Mouse (Mus musculus): ENCODE measurements around the gene Ttc4. TPM values are rescaled to one million over a fixed set of nuclear protein-coding genes. Genes with fewer than 3 reads are reported as not detected.

The Ttc4 gene
- polyA plus RNA-seq, 1 experiment from 2014 or later: 104 TPM

GRCm38 (mm10) chr4:106628650-106629360 lies 49.9 kb downstream of the Ttc4 start:
- no peaks in the 10 kb centered on the region for H3K9me3 ChIP-seq
- H3K9ac ChIP-seq: no peak overlapping the region
- no peaks in the 10 kb centered on the region for H3K36me3 ChIP-seq
- no peak overlapping the region for H3K27ac ChIP-seq
- peaks cover 38% of the 10 kb centered on the region for H3K4me1 ChIP-seq
- H3K4me2 ChIP-seq: no peak overlapping the region
- no peak overlapping the region for H3K4me3 ChIP-seq
- WGBS: 47% methylated on average over 9 of the region's 9 CpGs
- H3K27me3 ChIP-seq: peaks cover 25% of the 10 kb centered on the region
- ATAC-seq (ENCODE audit: insufficient number of reproducible peaks, insufficient read depth, low FRiP score, low TSS enrichment, low read depth): no peak

- WGBS: 61% methylated on average over 5 of the region's 5 CpGs
- Histone ChIP-seq H3K4me1 (peaks cover 28% of the 10 kb centered on the region), H3K27ac (no peak overlapping the region), H3K36me3 (no peaks in the 10 kb centered on the region), H3K9me3 (no peaks in the 10 kb centered on the region), H3K4me3 (no peak overlapping the region), H3K4me2 (no peak overlapping the region), H3K27me3 (peaks cover 35% of the 10 kb centered on the region), H3K9ac (no peak overlapping the region)
- no peak for ATAC-seq (ENCODE audit: insufficient number of reproducible peaks, insufficient read depth, low FRiP score, low TSS enrichment, low read depth)
Measured at GRCm38 (mm10) chr4:106627809-106628208, 50.9 kb downstream of the Ttc4 start.

GRCm38 (mm10) chr4:106624271-106624670 lies 54.5 kb downstream of the Ttc4 start:
- 92% methylated on average over 10 of the region's 10 CpGs for WGBS
- no peak for ATAC-seq (ENCODE audit: insufficient number of reproducible peaks, insufficient read depth, low FRiP score, low TSS enrichment, low read depth)
- peaks cover 55% of the 10 kb centered on the region for H3K27me3 ChIP-seq

GRCm38 (mm10) chr4:106622712-106623111 lies 56.0 kb downstream of the Ttc4 start:
- H3K9me3 ChIP-seq: no peaks in the 10 kb centered on the region
- H3K4me3 ChIP-seq: 0 out of 2 replicates have a peak overlapping the region, but pooled peaks have one; percentile 10
- H3K9ac ChIP-seq: 0 out of 2 replicates have a peak overlapping the region, but pooled peaks have one; percentile 6
- 35% methylated on average over 28 of the region's 28 CpGs for WGBS
- H3K27ac ChIP-seq: no peak overlapping the region
- peaks cover 59% of the 10 kb centered on the region for H3K27me3 ChIP-seq
- peak overlapping the region; percentile 36 for H3K4me2 ChIP-seq
- ATAC-seq (ENCODE audit: insufficient number of reproducible peaks, insufficient read depth, low FRiP score, low TSS enrichment, low read depth): no peak
- H3K4me1 ChIP-seq: 0 out of 2 replicates have a peak, but pooled peaks cover 7% of the 10 kb centered on the region
- H3K36me3 ChIP-seq: no peaks in the 10 kb centered on the region

More at GRCm38 (mm10) chr4:106624271-106624670, 54.5 kb downstream of the Ttc4 start:
- Histone ChIP-seq H3K36me3 (no peaks in the 10 kb centered on the region), H3K4me2 (no peak overlapping the region), H3K4me3 (no peak overlapping the region), H3K9ac (no peak overlapping the region), H3K4me1 (0 out of 2 replicates have a peak, but pooled peaks cover 7% of the 10 kb centered on the region), H3K27ac (no peak overlapping the region), H3K9me3 (no peaks in the 10 kb centered on the region)

GRCm38 (mm10) chr4:106622030-106622493 lies 56.7 kb downstream of the Ttc4 start, which contains the start of gene Ttc22:
Gene Ttc22, plus strand, starts transcription at chr4:106622432.
- H3K4me2 ChIP-seq: peak within 1 kb of the TSS; percentile 36
- peak within 1 kb of the TSS; percentile 10; the same call in 1 of the 2 replicates for H3K4me3 ChIP-seq
- 0 out of 2 replicates have a peak within 1 kb of the TSS, but pooled peaks have one; percentile 6 for H3K9ac ChIP-seq
- H3K27ac ChIP-seq: no peak within 1 kb of the TSS
- H3K36me3 ChIP-seq: no peaks in the 10 kb centered on the region
- no peaks in the 10 kb centered on the region for H3K9me3 ChIP-seq
- WGBS: 21% methylated on average over 16 of the region's 16 CpGs
- peaks cover 64% of the 10 kb centered on the region for H3K27me3 ChIP-seq
- no peak for ATAC-seq (ENCODE audit: insufficient number of reproducible peaks, insufficient read depth, low FRiP score, low TSS enrichment, low read depth)
- peaks cover 10% of the 10 kb centered on the region for H3K4me1 ChIP-seq

GRCm38 (mm10) chr4:106621428-106621827 lies 57.3 kb downstream of the Ttc4 start:
- Histone ChIP-seq H3K4me3 (no peak overlapping the region), H3K9ac (no peak overlapping the region), H3K9me3 (no peaks in the 10 kb centered on the region), H3K4me2 (no peak overlapping the region), H3K27ac (no peak overlapping the region), H3K4me1 (peaks cover 14% of the 10 kb centered on the region), H3K27me3 (peaks cover 64% of the 10 kb centered on the region), H3K36me3 (no peaks in the 10 kb centered on the region)
- 70% methylated on average over 3 of the region's 3 CpGs for WGBS
- no peak for ATAC-seq (ENCODE audit: insufficient number of reproducible peaks, insufficient read depth, low FRiP score, low TSS enrichment, low read depth)

- H3K36me3 ChIP-seq: no peaks in the 10 kb centered on the region
- H3K27ac ChIP-seq: no peak overlapping the region
- peaks cover 20% of the 10 kb centered on the region for H3K4me1 ChIP-seq
- no peak overlapping the region for H3K4me3 ChIP-seq
- H3K27me3 ChIP-seq: peaks cover 46% of the 10 kb centered on the region
- no peak overlapping the region for H3K4me2 ChIP-seq
- 80% methylated on average over 4 of the region's 4 CpGs for WGBS
- H3K9ac ChIP-seq: no peak overlapping the region
- no peaks in the 10 kb centered on the region for H3K9me3 ChIP-seq
- no peak for ATAC-seq (ENCODE audit: insufficient number of reproducible peaks, insufficient read depth, low FRiP score, low TSS enrichment, low read depth)
Measured at GRCm38 (mm10) chr4:106618898-106619297, 59.8 kb downstream of the Ttc4 start.

- Histone ChIP-seq H3K9ac (no peak within 1 kb of the TSS), H3K27me3 (peaks cover 28% of the 10 kb centered on the region), H3K9me3 (no peaks in the 10 kb centered on the region), H3K36me3 (no peaks in the 10 kb centered on the region), H3K4me1 (peaks cover 17% of the 10 kb centered on the region), H3K27ac (no peak within 1 kb of the TSS), H3K4me3 (no peak within 1 kb of the TSS), H3K4me2 (peak within 1 kb of the TSS; percentile 52)
- 1% methylated on average over 15 of the region's 19 CpGs for WGBS
- no peak for ATAC-seq (ENCODE audit: insufficient number of reproducible peaks, insufficient read depth, low FRiP score, low TSS enrichment, low read depth)
Measured at GRCm38 (mm10) chr4:106617056-106617455, 61.7 kb downstream of the Ttc4 start, which contains the start of gene Lexm. Gene Lexm, minus strand, starts transcription at chr4:106617241.

GRCm38 (mm10) chr4:106615637-106616036 lies 63.1 kb downstream of the Ttc4 start:
- no peaks in the 10 kb centered on the region for H3K36me3 ChIP-seq
- no peak overlapping the region for H3K27ac ChIP-seq
- no peaks in the 10 kb centered on the region for H3K9me3 ChIP-seq
- no peak overlapping the region for H3K4me2 ChIP-seq
- no peak for ATAC-seq (ENCODE audit: insufficient number of reproducible peaks, insufficient read depth, low FRiP score, low TSS enrichment, low read depth)
- WGBS: 73% methylated on average over 12 of the region's 12 CpGs
- H3K4me1 ChIP-seq: peaks cover 13% of the 10 kb centered on the region
- peaks cover 15% of the 10 kb centered on the region for H3K27me3 ChIP-seq
- no peak overlapping the region for H3K4me3 ChIP-seq
- no peak overlapping the region for H3K9ac ChIP-seq

- Histone ChIP-seq H3K9me3 (no peaks in the 10 kb centered on the region), H3K4me2 (no peak overlapping the region), H3K4me3 (no peak overlapping the region), H3K27me3 (peaks cover 15% of the 10 kb centered on the region), H3K9ac (no peak overlapping the region), H3K36me3 (no peaks in the 10 kb centered on the region), H3K4me1 (peaks cover 13% of the 10 kb centered on the region), H3K27ac (no peak overlapping the region)
- ATAC-seq (ENCODE audit: insufficient number of reproducible peaks, insufficient read depth, low FRiP score, low TSS enrichment, low read depth): no peak
- WGBS: 76% methylated on average over 9 of the region's 9 CpGs
Measured at GRCm38 (mm10) chr4:106614881-106615280, 63.9 kb downstream of the Ttc4 start.

- no peak for ATAC-seq (ENCODE audit: insufficient number of reproducible peaks, insufficient read depth, low FRiP score, low TSS enrichment, low read depth)
- H3K9ac ChIP-seq: no peak overlapping the region
- no peaks in the 10 kb centered on the region for H3K9me3 ChIP-seq
- no peak overlapping the region for H3K4me2 ChIP-seq
- 42% methylated on average over 7 of the region's 7 CpGs for WGBS
- no peaks in the 10 kb centered on the region for H3K36me3 ChIP-seq
- no peak overlapping the region for H3K4me3 ChIP-seq
- H3K27me3 ChIP-seq: peaks cover 15% of the 10 kb centered on the region
- H3K4me1 ChIP-seq: peaks cover 13% of the 10 kb centered on the region
- no peak overlapping the region for H3K27ac ChIP-seq
Measured at GRCm38 (mm10) chr4:106614180-106614797, 64.5 kb downstream of the Ttc4 start.
